Mouse (Mus musculus) embryonic facial prominence, embryonic 14.5 days (tissue): ENCODE measurements at regions not wholly inside any gene's neighbourhood (a gene's known extent, or its start where the extent isn't known, plus 50 kb on each side); places are given as distances from the start of the nearest gene placed in this dataset.

Experiments used
- ATAC-seq: fragments of 200-750 bp; cut with Nextera tagmentation; 2 replicates; pipeline ENCODE4 v1.8.0; 2017; ENCODE audit warnings: low read depth, moderate number of reproducible peaks, moderate TSS enrichment
- DNase-seq: peaks from one replicate; pipeline ENCODE4 v3.0.0-alpha.2; 2015; ENCODE audit warnings: low spot score
- H3K27ac ChIP-seq: fragments of 300-500 bp; sonication (generic); replicated peaks from 2 replicates; pipeline ENCODE4 v1.5.1; 2014; ENCODE audit warnings: low read depth, mild to moderate bottlenecking, low read length, moderate library complexity
- H3K27me3 ChIP-seq: fragments of 300-500 bp; sonication (generic); replicated peaks from 2 replicates; pipeline ENCODE4 v1.6.1; 2014; ENCODE audit warnings: low read length; ENCODE audit not compliant: control insufficient read depth, insufficient read depth
- H3K36me3 ChIP-seq: fragments of 300-500 bp; sonication (generic); 2 replicates; pipeline ENCODE4 v1.6.1; 2014; ENCODE audit warnings: low read length, mixed read lengths; ENCODE audit not compliant: control insufficient read depth, insufficient read depth
- H3K4me1 ChIP-seq: fragments of 300-500 bp; sonication (generic); 2 replicates; pipeline ENCODE4 v1.6.1; 2014; ENCODE audit warnings: antibody characterized with exemption, low read length; ENCODE audit not compliant: control insufficient read depth, insufficient read depth
- H3K4me2 ChIP-seq: fragments of 300-500 bp; sonication (generic); 2 replicates; pipeline ENCODE4 v1.6.1; 2014; ENCODE audit warnings: low read depth, mild to moderate bottlenecking, low read length, moderate library complexity, mixed read lengths
- H3K4me3 ChIP-seq: fragments of 300-500 bp; sonication (generic); 2 replicates; pipeline ENCODE4 v1.5.1; 2014; ENCODE audit warnings: low read depth, mild to moderate bottlenecking, low read length
- H3K9ac ChIP-seq: fragments of 300-500 bp; sonication (generic); 2 replicates; pipeline ENCODE4 v1.6.1; 2014; ENCODE audit warnings: low read depth, mild to moderate bottlenecking, low read length, moderate library complexity, mixed read lengths
- H3K9me3 ChIP-seq: fragments of 300-500 bp; sonication (generic); 2 replicates; pipeline ENCODE4 v1.6.1; 2016; ENCODE audit warnings: low read length; ENCODE audit not compliant: control insufficient read depth
- WGBS: fragments of 180-500 bp; shearing (Covaris S2); extraction: QIAGEN DNeasy Blood & Tissue Kit; methylation state at CpG from one replicate; pipeline ENCODE4 v1.1.7; 2014; 5-methylcytosine and 5-hydroxymethylcytosine counted together

DNA sequence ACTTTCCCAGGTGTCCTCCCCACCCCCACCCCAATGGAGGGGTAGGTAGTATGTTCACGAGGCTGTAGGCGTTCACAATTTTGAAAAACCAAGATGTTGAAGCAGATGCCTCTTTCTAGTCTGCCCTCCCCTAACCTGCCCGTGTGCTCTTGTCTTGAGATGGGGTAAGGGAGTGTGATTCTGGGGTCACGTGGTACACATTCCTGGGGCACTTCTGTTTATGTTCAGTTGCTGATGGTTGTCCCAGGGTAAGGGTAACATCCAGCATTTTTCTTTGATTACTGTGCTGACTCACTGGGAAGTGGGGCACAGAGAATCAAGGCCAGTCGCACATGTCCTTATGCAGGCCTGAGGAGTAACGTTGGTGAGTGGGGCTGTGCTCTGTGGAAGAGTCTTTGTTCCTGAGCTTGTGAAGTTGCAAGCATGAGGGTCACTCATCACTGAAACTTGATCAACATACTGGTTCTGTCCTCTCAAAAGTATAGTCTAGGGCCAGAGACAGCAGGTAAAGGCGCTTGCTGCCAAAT lies 110.3 kb downstream of the Evx1 start:
- no peak overlapping the region for H3K4me3 ChIP-seq
- H3K4me1 ChIP-seq = peaks cover 4% of the 10 kb centered on the region
- no peaks in the 10 kb centered on the region for H3K9me3 ChIP-seq
- ATAC-seq (no peak), DNase-seq (no peak)
- H3K9ac ChIP-seq = no peak overlapping the region
- H3K36me3 ChIP-seq = no peaks in the 10 kb centered on the region
- no peak overlapping the region for H3K4me2 ChIP-seq
- no peak overlapping the region for H3K27ac ChIP-seq
- no peaks in the 10 kb centered on the region for H3K27me3 ChIP-seq
- 67% methylated on average over 7 of the region's 7 CpGs for WGBS

DNA sequence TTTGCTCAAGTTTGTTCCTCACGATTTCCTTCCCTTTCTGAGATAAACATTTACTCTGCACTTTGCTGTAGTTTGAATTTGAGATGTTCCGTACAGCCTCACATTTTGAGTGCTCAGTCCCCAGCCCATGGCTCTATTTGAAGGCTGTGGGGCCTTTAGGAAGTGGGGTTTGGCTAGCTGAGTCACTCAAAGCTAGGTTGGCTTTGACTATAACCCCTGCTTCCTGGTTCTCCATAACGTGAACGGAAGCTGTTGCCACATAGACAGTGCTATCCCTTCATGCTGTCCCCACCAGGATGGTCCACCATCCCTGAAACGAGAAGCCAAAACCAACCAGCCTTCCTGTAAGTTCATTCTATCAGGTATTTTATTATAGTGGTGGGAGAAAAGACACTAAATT lies 111.1 kb downstream of the Evx1 start:
- no peak for ATAC-seq
- no peaks in the 10 kb centered on the region for H3K27me3 ChIP-seq
- 87% methylated on average over 5 of the region's 5 CpGs for WGBS
- no peak overlapping the region for H3K9ac ChIP-seq
- no peak overlapping the region for H3K4me2 ChIP-seq
- no peak overlapping the region for H3K4me3 ChIP-seq
- no peaks in the 10 kb centered on the region for H3K9me3 ChIP-seq
- no peaks in the 10 kb centered on the region for H3K36me3 ChIP-seq
- no peak for DNase-seq
- no peaks in the 10 kb centered on the region for H3K4me1 ChIP-seq
- H3K27ac ChIP-seq = no peak overlapping the region

DNA sequence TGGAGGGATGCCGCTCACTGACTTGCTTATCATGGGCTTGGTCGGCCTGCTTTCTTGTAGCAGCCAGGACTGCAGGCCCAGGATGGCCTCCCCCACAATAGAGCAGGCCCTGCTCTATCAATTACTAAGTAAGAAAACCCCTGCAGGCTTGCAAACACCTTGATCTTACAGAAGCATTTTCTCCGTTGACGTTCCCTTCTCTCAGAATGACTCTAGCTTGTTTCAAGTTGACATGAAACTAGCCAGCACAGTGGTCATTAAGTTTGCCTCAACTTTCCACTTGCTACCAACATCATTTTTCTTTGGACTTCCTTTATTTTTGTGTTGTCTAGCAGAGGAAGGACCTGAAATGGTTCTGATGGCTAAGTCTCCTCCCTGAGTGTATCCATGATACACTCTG lies 111.8 kb downstream of the Evx1 start:
- no peak overlapping the region for H3K4me2 ChIP-seq
- H3K9me3 ChIP-seq = no peaks in the 10 kb centered on the region
- H3K27me3 ChIP-seq = no peaks in the 10 kb centered on the region
- no peak for DNase-seq
- no peaks in the 10 kb centered on the region for H3K4me1 ChIP-seq
- H3K27ac ChIP-seq = no peak overlapping the region
- H3K36me3 ChIP-seq = no peaks in the 10 kb centered on the region
- H3K9ac ChIP-seq = no peak overlapping the region
- no peak for ATAC-seq
- WGBS = 96% methylated on average over 4 of the region's 4 CpGs
- H3K4me3 ChIP-seq = no peak overlapping the region

DNA sequence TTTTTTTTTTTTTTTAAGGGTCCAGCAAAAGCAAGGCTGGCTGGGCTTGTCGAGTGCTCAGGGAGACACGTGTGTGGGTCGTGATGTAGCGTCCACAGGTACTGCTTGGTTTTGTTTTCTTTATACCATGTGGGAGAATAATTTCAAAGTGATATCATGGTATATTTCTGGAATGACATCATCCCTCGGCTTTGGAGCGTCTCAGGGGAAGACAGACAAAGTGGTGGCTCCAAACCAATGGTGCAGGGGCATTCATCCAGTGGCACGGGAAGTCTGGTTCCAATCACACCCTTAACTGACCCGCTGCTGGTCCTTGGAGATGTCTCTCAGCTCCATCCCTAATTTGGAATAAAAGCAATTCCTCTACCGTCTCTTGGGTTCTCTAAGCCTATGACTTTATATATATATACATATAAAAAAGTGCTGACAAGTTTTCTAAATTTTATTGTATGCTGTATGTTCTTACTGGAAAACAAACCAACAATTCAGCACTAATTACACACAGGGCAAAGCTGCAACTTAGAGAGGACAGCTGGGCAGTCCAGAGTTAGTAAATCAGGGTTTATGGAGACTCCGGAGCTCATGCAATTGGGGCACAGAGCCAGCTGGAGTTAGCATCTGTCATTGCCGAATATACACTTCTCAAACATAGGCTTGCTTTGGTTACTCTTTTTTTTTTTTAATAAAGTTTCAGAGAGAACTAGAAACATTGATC lies 115.3 kb downstream of the Evx1 start:
- no peak overlapping the region; the same call in 1 of the 2 replicates for H3K27ac ChIP-seq
- 42% methylated on average over 11 of the region's 11 CpGs for WGBS
- ATAC-seq = peak; percentile 55; the same call in 1 of the 2 replicates

DNA sequence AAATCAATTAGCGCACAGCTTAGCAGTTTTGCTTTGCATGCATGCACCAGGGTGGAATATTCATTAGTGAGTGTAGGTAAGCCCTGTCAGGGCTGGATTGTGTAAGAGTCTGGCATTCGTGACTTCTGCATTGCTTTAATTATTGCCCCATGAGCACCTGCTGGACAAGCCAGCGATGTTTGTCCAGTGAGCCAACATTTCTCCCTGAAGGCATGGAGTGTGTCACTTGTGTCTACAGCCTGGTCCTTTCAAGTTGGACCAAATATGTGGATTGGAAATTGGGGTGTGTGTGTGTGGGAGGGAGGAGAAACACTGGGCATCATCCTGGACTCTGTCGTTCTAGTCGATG lies 115.9 kb downstream of the Evx1 start:
- H3K27me3 ChIP-seq = no peaks in the 10 kb centered on the region
- DNase-seq (peak; percentile 14), ATAC-seq (no peak)
- no peak overlapping the region for H3K9ac ChIP-seq
- H3K4me2 ChIP-seq = no peak overlapping the region
- H3K4me3 ChIP-seq = no peak overlapping the region
- H3K27ac ChIP-seq = no peak overlapping the region
- no peaks in the 10 kb centered on the region for H3K9me3 ChIP-seq
- no peaks in the 10 kb centered on the region for H3K4me1 ChIP-seq
- 82% methylated on average over 5 of the region's 5 CpGs for WGBS
- H3K36me3 ChIP-seq = no peaks in the 10 kb centered on the region

More for the DNA sequence above, 115.3 kb downstream of the Evx1 start:
- Histone ChIP-seq H3K36me3 (no peaks in the 10 kb centered on the region), H3K9me3 (no peaks in the 10 kb centered on the region), H3K4me1 (no peaks in the 10 kb centered on the region), H3K4me2 (no peak overlapping the region), H3K4me3 (no peak overlapping the region), H3K9ac (no peak overlapping the region), H3K27me3 (no peaks in the 10 kb centered on the region)
- DNase-seq = peak; percentile 77

DNA sequence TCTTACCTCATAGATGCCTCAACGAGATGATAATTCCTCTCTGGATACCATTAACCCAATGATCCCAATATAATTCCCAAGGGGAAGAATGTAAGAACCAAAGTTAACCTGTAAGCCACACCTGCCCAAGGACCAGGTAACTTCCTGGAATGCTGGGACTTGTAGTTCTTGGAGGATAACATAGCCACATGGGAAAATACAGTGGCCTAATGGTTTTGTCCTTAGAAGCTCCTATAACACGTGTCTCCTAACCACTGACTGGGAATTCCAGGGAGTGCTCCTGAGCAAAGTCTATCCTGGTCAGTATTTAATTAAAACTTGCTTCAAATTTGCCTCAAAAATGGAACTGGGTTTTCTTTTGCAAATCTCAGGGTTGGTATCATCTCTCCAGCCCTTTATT lies 119.9 kb downstream of the Evx1 start:
- Histone ChIP-seq H3K4me3 (no peak overlapping the region), H3K27ac (no peak overlapping the region), H3K9me3 (no peaks in the 10 kb centered on the region), H3K27me3 (no peaks in the 10 kb centered on the region), H3K36me3 (no peaks in the 10 kb centered on the region), H3K9ac (no peak overlapping the region), H3K4me1 (0 out of 2 replicates have a peak, but pooled peaks cover 2% of the 10 kb centered on the region), H3K4me2 (no peak overlapping the region)
- 70% methylated on average over 2 of the region's 2 CpGs for WGBS
- ATAC-seq (no peak), DNase-seq (no peak)

DNA sequence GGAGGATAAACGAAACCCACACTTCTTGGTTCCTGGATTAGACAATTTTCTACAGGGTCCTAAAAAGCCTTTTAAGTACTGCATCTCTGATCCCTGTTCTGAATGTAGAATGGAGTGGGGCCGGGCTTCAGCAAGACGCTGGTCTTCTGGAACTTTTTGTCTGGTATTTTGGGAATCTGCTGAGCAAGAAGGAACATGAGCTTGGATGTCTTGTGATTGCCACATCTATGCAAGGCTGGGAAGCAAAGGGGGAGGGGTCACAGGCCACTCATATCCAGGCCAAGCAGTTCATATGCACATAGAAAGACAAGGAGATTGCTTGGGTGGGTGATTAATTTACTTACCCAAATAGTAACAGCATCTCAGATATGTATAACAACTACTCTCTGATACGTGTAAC lies 121.5 kb downstream of the Evx1 start:
- no peak for ATAC-seq
- Histone ChIP-seq H3K4me1 (peaks cover 3% of the 10 kb centered on the region; the same call in 1 of the 2 replicates), H3K9ac (no peak overlapping the region), H3K36me3 (no peaks in the 10 kb centered on the region), H3K4me3 (no peak overlapping the region), H3K27ac (no peak overlapping the region), H3K4me2 (no peak overlapping the region), H3K27me3 (no peaks in the 10 kb centered on the region), H3K9me3 (no peaks in the 10 kb centered on the region)
- WGBS = 58% methylated on average over 4 of the region's 4 CpGs
- DNase-seq = peak; percentile 11

DNA sequence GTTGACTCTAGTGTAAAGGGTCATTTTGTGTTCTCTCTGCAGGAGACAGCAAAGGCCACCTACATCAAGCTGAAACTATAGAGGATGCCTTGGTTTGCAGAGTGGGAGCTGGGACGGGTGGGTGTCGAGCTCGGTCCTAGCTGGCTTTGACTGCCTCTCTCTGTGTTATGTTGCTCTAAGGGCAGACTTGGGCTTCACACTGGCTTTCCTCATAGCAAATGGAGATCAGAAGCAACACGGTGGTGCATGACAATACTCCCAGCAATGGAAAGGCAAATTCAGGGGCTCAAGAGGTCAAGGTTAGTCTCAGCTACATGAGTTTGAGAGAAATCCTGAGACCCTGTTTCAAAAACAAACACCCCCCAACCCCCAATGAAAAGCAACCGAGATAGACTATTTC lies 122.1 kb downstream of the Evx1 start:
- ATAC-seq (no peak), DNase-seq (no peak)
- Histone ChIP-seq H3K27me3 (no peaks in the 10 kb centered on the region), H3K4me2 (no peak overlapping the region), H3K36me3 (no peaks in the 10 kb centered on the region), H3K9ac (no peak overlapping the region), H3K4me1 (peaks cover 3% of the 10 kb centered on the region; the same call in 1 of the 2 replicates), H3K9me3 (no peaks in the 10 kb centered on the region), H3K4me3 (no peak overlapping the region), H3K27ac (no peak overlapping the region)
- WGBS = 76% methylated on average over 5 of the region's 5 CpGs

DNA sequence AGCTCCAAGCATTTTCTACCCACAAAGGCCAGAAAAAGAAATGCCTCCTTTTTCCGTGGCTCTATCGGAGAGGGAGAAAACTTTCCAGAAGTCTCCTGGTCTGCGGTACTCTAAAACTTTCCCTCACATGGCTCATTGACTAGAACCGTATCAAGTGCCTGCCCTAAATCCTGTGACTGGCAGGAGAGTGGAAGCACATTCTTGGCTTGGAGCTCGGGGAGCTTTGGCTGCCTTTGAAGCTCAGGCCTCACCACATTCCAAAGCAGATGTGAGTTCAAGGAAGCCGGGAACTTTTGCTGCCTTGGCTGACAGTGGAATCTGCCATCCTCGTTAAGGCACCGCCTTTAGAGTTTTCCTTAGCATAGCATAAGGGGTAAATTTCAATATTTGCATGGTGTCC lies 125.1 kb downstream of the Evx1 start:
- peaks cover 7% of the 10 kb centered on the region; the same call in 1 of the 2 replicates for H3K4me1 ChIP-seq
- no peak overlapping the region for H3K9ac ChIP-seq
- DNase-seq (peak; percentile 87), ATAC-seq (peak; percentile 50)
- no peaks in the 10 kb centered on the region for H3K9me3 ChIP-seq
- no peak overlapping the region for H3K27ac ChIP-seq
- WGBS = 30% methylated on average over 8 of the region's 8 CpGs
- H3K27me3 ChIP-seq = no peaks in the 10 kb centered on the region
- H3K4me3 ChIP-seq = no peak overlapping the region
- H3K4me2 ChIP-seq = no peak overlapping the region
- no peaks in the 10 kb centered on the region for H3K36me3 ChIP-seq
